Mouse (Mus musculus): Measurements from ENCODE around the gene Lmo7. TPM values are rescaled to one million over a fixed set of nuclear protein-coding genes. Genes with fewer than 3 reads are reported as not detected.

Gene Lmo7
- total RNA-seq, 2 experiments from 2014 or later = 0.26 TPM; not detected in 1

GRCm38 (mm10) chr14:101830116-101830515, 100.4 kb downstream of the Lmo7 start:
- no peak for ATAC-seq (replicated peaks; ENCODE audit: low FRiP score, poor library complexity, severe bottlenecking)

- no peak for ATAC-seq (replicated peaks; ENCODE audit: low FRiP score, poor library complexity, severe bottlenecking)
Measured at GRCm38 (mm10) chr14:101834109-101834508, 104.4 kb downstream of the Lmo7 start.

- ATAC-seq (replicated peaks; ENCODE audit: low FRiP score, poor library complexity, severe bottlenecking) = no peak
Measured at GRCm38 (mm10) chr14:101836401-101836800, 106.6 kb downstream of the Lmo7 start.

- no peak for ATAC-seq (replicated peaks; ENCODE audit: low FRiP score, poor library complexity, severe bottlenecking)
Measured at GRCm38 (mm10) chr14:101837176-101837575, 107.4 kb downstream of the Lmo7 start.

GRCm38 (mm10) chr14:101838231-101838839, 108.6 kb downstream of the Lmo7 start:
- ATAC-seq (replicated peaks; ENCODE audit: low FRiP score, poor library complexity, severe bottlenecking) = no peak

GRCm38 (mm10) chr14:101839771-101840731, 110.3 kb downstream of the Lmo7 start:
- ATAC-seq (replicated peaks; ENCODE audit: low FRiP score, poor library complexity, severe bottlenecking) = no peak

GRCm38 (mm10) chr14:101841271-101841670, 111.5 kb downstream of the Lmo7 start:
- ATAC-seq (replicated peaks; ENCODE audit: low FRiP score, poor library complexity, severe bottlenecking) = no peak

- no peak for ATAC-seq (replicated peaks; ENCODE audit: low FRiP score, poor library complexity, severe bottlenecking)
Measured at GRCm38 (mm10) chr14:101842521-101842920, 112.8 kb downstream of the Lmo7 start.

GRCm38 (mm10) chr14:101843443-101843842, 113.7 kb downstream of the Lmo7 start:
- ATAC-seq (replicated peaks; ENCODE audit: low FRiP score, poor library complexity, severe bottlenecking) = no peak

- ATAC-seq (replicated peaks; ENCODE audit: low FRiP score, poor library complexity, severe bottlenecking) = no peak
Measured at GRCm38 (mm10) chr14:101844467-101844866, 114.7 kb downstream of the Lmo7 start.

GRCm38 (mm10) chr14:101846097-101846882, 116.5 kb downstream of the Lmo7 start:
- ATAC-seq (replicated peaks; ENCODE audit: low FRiP score, poor library complexity, severe bottlenecking) = peak; percentile 68

GRCm38 (mm10) chr14:101847520-101847919, 117.8 kb downstream of the Lmo7 start:
- ATAC-seq (replicated peaks; ENCODE audit: low FRiP score, poor library complexity, severe bottlenecking) = peak; percentile 66

GRCm38 (mm10) chr14:101852584-101853195, 122.9 kb downstream of the Lmo7 start:
- ATAC-seq (replicated peaks; ENCODE audit: low FRiP score, poor library complexity, severe bottlenecking) = no peak

GRCm38 (mm10) chr14:101853207-101853606, 123.5 kb downstream of the Lmo7 start:
- ATAC-seq (replicated peaks; ENCODE audit: low FRiP score, poor library complexity, severe bottlenecking) = no peak

- no peak for ATAC-seq (replicated peaks; ENCODE audit: low FRiP score, poor library complexity, severe bottlenecking)
Measured at GRCm38 (mm10) chr14:101853722-101854121, 124.0 kb downstream of the Lmo7 start.

- ATAC-seq (replicated peaks; ENCODE audit: low FRiP score, poor library complexity, severe bottlenecking) = no peak
Measured at GRCm38 (mm10) chr14:101854226-101854625, 124.5 kb downstream of the Lmo7 start.

- no peak for ATAC-seq (replicated peaks; ENCODE audit: low FRiP score, poor library complexity, severe bottlenecking)
Measured at GRCm38 (mm10) chr14:101859305-101859886, 129.6 kb downstream of the Lmo7 start.

GRCm38 (mm10) chr14:101862088-101862487, 132.3 kb downstream of the Lmo7 start:
- no peak for ATAC-seq (replicated peaks; ENCODE audit: low FRiP score, poor library complexity, severe bottlenecking)

- no peak for ATAC-seq (replicated peaks; ENCODE audit: low FRiP score, poor library complexity, severe bottlenecking)
Measured at GRCm38 (mm10) chr14:101867071-101867733, 137.4 kb downstream of the Lmo7 start.

Data from erythroblast, adult 5-6 weeks (primary cell).